Mouse (Mus musculus): ENCODE measurements around the gene Fcho1. TPM values are rescaled to one million over a fixed set of nuclear protein-coding genes. Genes with fewer than 3 reads are reported as not detected.

Gene Fcho1
- polyA plus RNA-seq, 1 experiment from 2014 or later, result 16.7 TPM

GRCm38 (mm10) chr8:71659751-71660150 is 65.8 kb downstream of the Fcho1 start:
- TF ChIP-seq EP300 (IDR thresholded peaks at IDR 0.05; ENCODE audit: low read depth), result no peak
- TF ChIP-seq CTCF (IDR thresholded peaks at IDR 0.05; ENCODE audit: low read depth), result no peak
- H3K36me3 ChIP-seq (replicated peaks; ENCODE audit: insufficient read depth, low read length), result no peaks in the 10 kb centered on the region
- H3K9me3 ChIP-seq (ENCODE audit: low read length), result no peaks in the 10 kb centered on the region
- DNase-seq (no peak), ATAC-seq (no peak)
- 32% methylated on average over 1 of the region's 1 CpGs for WGBS (ENCODE audit: insufficient replicate concordance)
- H3K4me1 ChIP-seq (ENCODE audit: insufficient read depth), result 0 out of 2 replicates have a peak, but pooled peaks cover 2% of the 10 kb centered on the region
- H3K9ac ChIP-seq (replicated peaks), result no peak overlapping the region
- no peak overlapping the region for H3K4me3 ChIP-seq (ENCODE audit: low read depth, low read length)
- H3K4me2 ChIP-seq (ENCODE audit: low read depth, low read length), result no peak overlapping the region
- no peak overlapping the region for H3K27ac ChIP-seq (ENCODE audit: low read depth)
- peaks cover 40% of the 10 kb centered on the region for H3K27me3 ChIP-seq (ENCODE audit: insufficient read depth, low read length)

- ATAC-seq, result peak; percentile 50
- H3K9me3 ChIP-seq (ENCODE audit: low read length), result no peaks in the 10 kb centered on the region
- 23% methylated on average over 17 of the region's 17 CpGs for WGBS (ENCODE audit: insufficient replicate concordance)
- H3K4me3 ChIP-seq (ENCODE audit: low read depth, low read length), result no peak overlapping the region
- no peak overlapping the region for H3K4me2 ChIP-seq (ENCODE audit: low read depth, low read length)
- H3K27me3 ChIP-seq (ENCODE audit: insufficient read depth, low read length), result peaks cover 47% of the 10 kb centered on the region
- 0 out of 2 replicates have a peak, but pooled peaks cover 2% of the 10 kb centered on the region for H3K4me1 ChIP-seq (ENCODE audit: insufficient read depth)
- DNase-seq, result peak; percentile 49
- no peak overlapping the region for H3K9ac ChIP-seq (replicated peaks)
- no peak for TF ChIP-seq EP300 (IDR thresholded peaks at IDR 0.05; ENCODE audit: low read depth)
- TF ChIP-seq CTCF (IDR thresholded peaks at IDR 0.05; ENCODE audit: low read depth), result no peak
- no peak overlapping the region for H3K27ac ChIP-seq (ENCODE audit: low read depth)
- no peaks in the 10 kb centered on the region for H3K36me3 ChIP-seq (replicated peaks; ENCODE audit: insufficient read depth, low read length)
These were observed 66.9 kb downstream of the Fcho1 start for GRCm38 (mm10) chr8:71658515-71659049.

Other genes starting within 250 kb of the Fcho1 start
- gene Ano8, start 239.8 kb downstream of the Fcho1 start, polyA plus RNA-seq (2015; fragmentation: Nextera tagmentation; extraction: Ambion mirVana), result 0.14 and 0.27 TPM in 2 replicates
- gene Gtpbp3, start 237.6 kb downstream of the Fcho1 start, polyA plus RNA-seq (2015; fragmentation: Nextera tagmentation; extraction: Ambion mirVana), result 4.5 and 4.9 TPM in 2 replicates
- 29.1 and 31.1 TPM in 2 replicates for gene Plvap, start 214.0 kb downstream of the Fcho1 start, polyA plus RNA-seq (2015; fragmentation: Nextera tagmentation; extraction: Ambion mirVana)
- 0.20 TPM in 1 of 2 replicates, not detected in the other for gene Ccdc194, start 200.0 kb downstream of the Fcho1 start, polyA plus RNA-seq (2015; fragmentation: Nextera tagmentation; extraction: Ambion mirVana)
- gene Bst2, start 188.3 kb downstream of the Fcho1 start, polyA plus RNA-seq (2015; fragmentation: Nextera tagmentation; extraction: Ambion mirVana), result 57.0 and 62.1 TPM in 2 replicates
- gene Mvb12a, start 182.8 kb downstream of the Fcho1 start, polyA plus RNA-seq (2015; fragmentation: Nextera tagmentation; extraction: Ambion mirVana), result 61.7 and 62.5 TPM in 2 replicates
- gene Tmem221, start 166.8 kb downstream of the Fcho1 start, polyA plus RNA-seq (2015; fragmentation: Nextera tagmentation; extraction: Ambion mirVana), result 0.62 and 0.66 TPM in 2 replicates
- gene Nxnl1, start 159.1 kb downstream of the Fcho1 start, polyA plus RNA-seq (2015; fragmentation: Nextera tagmentation; extraction: Ambion mirVana), result 0.08 TPM in 1 of 2 replicates, not detected in the other
- gene Slc27a1, start 156.8 kb downstream of the Fcho1 start, polyA plus RNA-seq (2015; fragmentation: Nextera tagmentation; extraction: Ambion mirVana), result 6.0 and 6.8 TPM in 2 replicates
- 153 and 158 TPM in 2 replicates for gene Pgls, start 133.5 kb downstream of the Fcho1 start, polyA plus RNA-seq (2015; fragmentation: Nextera tagmentation; extraction: Ambion mirVana)
- 9.2 and 11.2 TPM in 2 replicates for gene Fam129c, start 128.1 kb downstream of the Fcho1 start, polyA plus RNA-seq (2015; fragmentation: Nextera tagmentation; extraction: Ambion mirVana)
- gene Colgalt1, start 114.7 kb downstream of the Fcho1 start, polyA plus RNA-seq (2015; fragmentation: Nextera tagmentation; extraction: Ambion mirVana), result 25.0 and 25.7 TPM in 2 replicates
- gene Unc13a, start 54.0 kb downstream of the Fcho1 start, polyA plus RNA-seq (2015; fragmentation: Nextera tagmentation; extraction: Ambion mirVana), result 0.25 and 0.36 TPM in 2 replicates
- 4.3 and 4.6 TPM in 2 replicates for gene Jak3, start 49.4 kb downstream of the Fcho1 start, polyA plus RNA-seq (2015; fragmentation: Nextera tagmentation; extraction: Ambion mirVana)
- gene Insl3, start 36.5 kb downstream of the Fcho1 start, polyA plus RNA-seq (2015; fragmentation: Nextera tagmentation; extraction: Ambion mirVana), result 1.3 and 2.8 TPM in 2 replicates
- gene B3gnt3, start 23.9 kb downstream of the Fcho1 start, polyA plus RNA-seq (2015; fragmentation: Nextera tagmentation; extraction: Ambion mirVana), result 3.0 TPM in 2 replicates
- gene Zfp709, start 156.3 kb upstream of the Fcho1 start, polyA plus RNA-seq (2015; fragmentation: Nextera tagmentation; extraction: Ambion mirVana), result 1.8 and 1.9 TPM in 2 replicates
- gene Zfp882, start 182.9 kb upstream of the Fcho1 start, polyA plus RNA-seq (2015; fragmentation: Nextera tagmentation; extraction: Ambion mirVana), result 0.54 and 0.61 TPM in 2 replicates
- gene Zfp617, start 182.9 kb upstream of the Fcho1 start, polyA plus RNA-seq (2015; fragmentation: Nextera tagmentation; extraction: Ambion mirVana), result 4.1 and 5.2 TPM in 2 replicates
- 5.0 and 5.6 TPM in 2 replicates for gene Zfp961, start 225.3 kb upstream of the Fcho1 start, polyA plus RNA-seq (2015; fragmentation: Nextera tagmentation; extraction: Ambion mirVana)